Mouse (Mus musculus) gastrocnemius, adult 18-20 months (tissue): ENCODE data around the gene Stxbp6. TPM values are rescaled to one million over a fixed set of nuclear protein-coding genes. Genes with fewer than 3 reads are reported as not detected.
A peak's percentile ranks its signal among the peaks of the same experiment; 100 is the strongest.

Experiments
- DNase-seq: peaks from one replicate; pipeline ENCODE4 v3.0.0; 2021; ENCODE audit warnings: low spot score
- total RNA-seq, 2 experiments: library from RNA; stranded (reverse); gene quantifications; 2 replicates each; pipeline ENCODE4 v1.2.3; 2021

Stxbp6 gene
- total RNA-seq, 2 experiments from 2014 or later, result 4.7 to 5.0 TPM

DNA sequence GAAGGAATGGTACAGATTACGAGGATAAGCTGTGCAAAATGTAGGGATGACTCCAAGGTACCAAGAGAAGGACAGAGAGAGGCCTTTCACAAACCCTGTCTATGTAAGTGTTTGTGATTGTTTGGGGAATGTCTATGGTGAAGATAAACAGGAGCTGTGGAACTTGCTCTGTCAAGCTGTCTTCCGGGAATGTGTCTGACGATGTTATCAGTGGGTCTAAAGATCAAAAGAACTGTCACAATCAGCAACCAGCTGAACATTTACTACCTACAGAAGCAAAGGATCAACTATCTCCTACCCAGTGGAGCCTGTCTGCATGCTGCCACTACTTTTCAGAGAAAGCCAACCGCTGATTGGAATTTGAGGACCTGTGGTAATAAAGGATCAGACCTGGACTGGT is 152.3 kb downstream of the Stxbp6 start:
- DNase-seq, result no peak

DNA sequence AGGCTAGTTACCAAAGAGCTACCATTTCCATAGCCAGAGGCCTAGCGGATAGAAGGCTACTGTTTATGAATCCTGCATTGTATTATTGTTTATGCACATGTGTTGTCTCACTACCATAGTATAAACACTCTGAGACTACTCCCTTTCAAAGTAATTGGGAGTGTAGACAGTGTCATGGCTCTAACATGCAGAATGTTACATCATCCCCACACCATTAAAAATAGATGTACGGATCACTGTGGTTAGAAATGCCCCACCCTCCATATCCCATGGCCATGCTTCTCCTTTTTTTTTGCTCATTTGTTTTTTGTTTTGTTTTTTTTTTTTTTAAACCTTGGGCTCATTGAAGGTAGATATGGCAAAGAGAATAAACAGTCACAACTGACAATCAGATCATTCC is 154.9 kb downstream of the Stxbp6 start:
- no peak for DNase-seq

DNA sequence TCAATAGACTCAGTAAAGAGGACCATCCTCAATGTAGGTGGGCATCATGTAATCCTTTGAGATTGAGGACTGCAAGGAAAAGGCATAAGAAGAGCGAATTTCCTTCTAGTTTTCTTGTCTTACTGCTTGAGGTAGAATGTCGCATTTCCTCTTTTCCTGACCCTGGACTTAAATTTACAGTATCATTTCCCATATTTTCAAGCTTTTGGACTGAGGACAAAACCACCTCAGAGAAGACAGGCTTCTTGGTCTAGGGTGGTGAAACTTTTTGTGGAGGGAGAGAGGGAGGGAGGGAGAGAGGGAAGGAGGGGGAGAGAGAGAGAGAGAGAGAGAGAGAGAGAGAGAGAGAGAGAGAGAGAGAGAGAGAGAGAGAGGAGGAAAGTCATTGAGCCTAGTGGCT is 155.6 kb downstream of the Stxbp6 start:
- DNase-seq, result no peak

DNA sequence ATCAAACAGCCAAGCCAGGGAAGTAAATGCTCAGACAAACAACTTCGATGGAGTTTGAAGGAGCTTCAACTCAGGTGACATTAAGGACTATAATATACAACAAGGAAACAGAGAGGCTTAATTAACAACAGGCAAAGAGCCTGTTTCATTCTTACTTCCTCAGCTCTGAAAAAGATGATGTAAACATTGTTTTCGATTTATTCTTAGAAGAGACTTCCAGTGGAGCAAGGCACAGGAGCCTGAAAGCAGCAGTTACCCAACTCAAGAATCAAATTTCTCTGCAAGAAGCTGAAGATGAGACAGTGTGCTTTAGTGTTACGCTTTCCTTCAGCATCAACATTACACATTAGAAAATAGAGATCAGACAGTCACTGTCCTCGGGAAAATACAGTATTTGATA is 160.7 kb downstream of the Stxbp6 start:
- no peak for DNase-seq

DNA sequence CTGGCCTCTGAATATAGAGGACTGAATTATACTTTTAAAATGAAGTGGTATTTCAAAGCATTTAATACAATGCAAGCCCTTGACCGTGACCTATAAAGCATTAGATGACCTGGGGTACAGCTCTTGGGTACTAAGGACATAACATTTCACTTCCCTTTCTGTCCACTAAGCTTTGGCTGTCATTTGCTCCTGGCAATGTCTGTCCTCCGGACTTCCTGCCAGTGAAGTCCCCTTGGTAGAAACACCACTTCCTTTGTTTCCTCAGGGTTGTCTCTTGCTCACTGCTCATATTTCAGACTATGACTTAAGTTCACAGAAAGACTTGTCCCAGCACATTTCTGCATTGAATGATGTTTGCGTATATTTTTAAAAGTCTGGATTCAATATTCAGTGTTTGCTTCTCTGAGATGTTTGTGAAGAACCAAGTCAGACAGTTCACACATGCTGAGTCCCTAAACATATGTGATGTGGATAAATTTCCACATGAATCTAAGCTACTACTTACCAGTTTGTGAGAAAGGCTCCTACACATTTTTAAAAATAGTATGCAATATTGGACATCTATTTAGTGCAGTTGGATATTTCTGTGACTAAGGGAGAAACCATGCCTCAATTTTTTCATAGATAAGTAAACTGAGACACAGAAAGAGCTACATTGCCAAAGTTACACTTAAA is 166.3 kb downstream of the Stxbp6 start:
- no peak for DNase-seq

DNA sequence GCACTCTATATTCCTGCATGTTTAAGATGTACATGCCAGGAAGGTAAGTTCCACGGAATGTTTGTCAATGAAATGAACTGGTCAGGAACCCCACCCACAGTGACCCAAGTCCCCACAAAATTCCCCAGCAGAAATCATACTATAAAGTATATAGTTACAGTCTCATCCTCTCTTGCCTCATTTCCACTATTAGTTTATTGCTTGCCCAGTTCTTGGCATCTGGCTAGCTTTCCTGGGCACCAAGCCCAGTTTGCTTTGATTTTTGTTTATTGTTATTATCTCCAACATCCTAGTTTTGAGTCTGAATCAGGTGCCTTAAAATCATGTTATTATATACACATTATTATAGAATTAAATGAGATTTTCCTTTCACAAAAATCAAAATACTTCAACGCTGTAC is 168.5 kb downstream of the Stxbp6 start:
- no peak for DNase-seq

DNA sequence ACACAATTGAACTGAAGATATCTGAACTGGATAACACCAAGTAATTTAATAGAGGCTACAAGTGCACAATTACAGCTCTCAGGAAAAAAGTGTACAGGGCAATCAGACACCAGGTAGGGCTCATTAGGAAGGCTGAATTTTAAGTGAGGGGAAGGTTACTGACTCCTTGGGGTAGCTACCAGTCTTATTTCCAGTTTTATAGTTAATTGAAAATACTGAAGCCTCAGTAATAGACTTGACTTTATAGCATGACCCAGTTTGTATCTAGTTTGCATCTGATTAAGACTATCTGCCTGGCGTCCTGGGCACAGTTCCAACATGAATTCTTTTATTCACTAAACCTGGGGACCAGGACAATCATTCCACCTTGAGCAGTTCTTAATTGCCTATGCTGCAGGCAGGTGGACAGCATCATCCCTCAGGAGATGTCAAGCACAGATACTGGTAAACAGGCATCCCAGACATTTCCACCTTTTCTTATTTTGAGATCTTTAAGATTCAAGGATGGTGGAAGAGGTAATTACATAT is 171.2 kb downstream of the Stxbp6 start:
- DNase-seq, result no peak

DNA sequence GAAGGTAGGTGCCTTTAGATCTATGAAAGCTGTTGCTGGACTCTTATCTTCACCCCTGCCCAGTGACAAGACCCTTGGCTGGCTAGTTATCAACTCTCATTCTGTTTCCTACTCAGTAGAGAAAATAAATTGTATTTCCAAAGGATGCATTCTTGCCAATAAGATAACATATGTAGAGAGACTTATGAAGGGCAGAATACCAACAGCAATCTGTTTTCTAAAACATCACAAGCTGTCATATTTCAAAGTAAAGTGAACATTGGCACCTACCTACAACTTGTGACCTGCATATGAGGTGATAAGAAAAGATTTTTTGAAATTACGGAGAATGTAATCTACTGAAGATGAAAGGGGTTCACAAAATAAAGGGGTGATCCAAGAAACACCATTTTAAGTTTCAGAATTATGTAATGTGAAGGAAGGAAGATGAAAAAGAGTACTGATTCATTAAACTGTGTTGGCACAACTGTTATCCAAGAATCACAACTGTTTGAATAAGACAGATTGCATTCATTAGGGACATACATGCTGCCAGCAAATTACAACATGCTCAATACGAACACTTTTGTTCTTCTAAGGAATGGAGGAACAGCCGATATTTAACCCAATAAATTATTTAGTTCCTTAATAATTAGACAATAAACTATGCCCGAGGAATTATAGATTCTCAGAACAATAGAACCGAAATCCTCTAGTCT is 175.2 kb downstream of the Stxbp6 start:
- peak; percentile 3 for DNase-seq

DNA sequence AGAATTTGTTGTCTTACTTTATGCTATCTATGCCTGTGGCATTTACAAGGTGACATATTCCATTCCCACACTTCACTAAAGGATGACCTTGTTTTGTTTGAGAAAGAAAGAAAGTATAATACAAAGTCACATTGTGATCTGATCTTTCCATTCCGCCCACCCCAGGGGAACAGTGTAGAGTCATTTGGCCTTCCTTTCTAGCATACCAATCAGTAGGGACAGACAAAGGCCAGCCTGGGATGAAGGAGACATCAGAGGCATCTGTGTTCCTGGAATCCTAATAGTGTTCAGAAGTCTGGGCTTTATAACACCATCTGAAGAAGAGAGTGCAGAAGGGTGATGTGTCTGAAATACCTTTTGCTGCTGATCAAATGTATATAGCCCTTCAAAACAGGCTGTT is 178.0 kb downstream of the Stxbp6 start:
- DNase-seq, result no peak

DNA sequence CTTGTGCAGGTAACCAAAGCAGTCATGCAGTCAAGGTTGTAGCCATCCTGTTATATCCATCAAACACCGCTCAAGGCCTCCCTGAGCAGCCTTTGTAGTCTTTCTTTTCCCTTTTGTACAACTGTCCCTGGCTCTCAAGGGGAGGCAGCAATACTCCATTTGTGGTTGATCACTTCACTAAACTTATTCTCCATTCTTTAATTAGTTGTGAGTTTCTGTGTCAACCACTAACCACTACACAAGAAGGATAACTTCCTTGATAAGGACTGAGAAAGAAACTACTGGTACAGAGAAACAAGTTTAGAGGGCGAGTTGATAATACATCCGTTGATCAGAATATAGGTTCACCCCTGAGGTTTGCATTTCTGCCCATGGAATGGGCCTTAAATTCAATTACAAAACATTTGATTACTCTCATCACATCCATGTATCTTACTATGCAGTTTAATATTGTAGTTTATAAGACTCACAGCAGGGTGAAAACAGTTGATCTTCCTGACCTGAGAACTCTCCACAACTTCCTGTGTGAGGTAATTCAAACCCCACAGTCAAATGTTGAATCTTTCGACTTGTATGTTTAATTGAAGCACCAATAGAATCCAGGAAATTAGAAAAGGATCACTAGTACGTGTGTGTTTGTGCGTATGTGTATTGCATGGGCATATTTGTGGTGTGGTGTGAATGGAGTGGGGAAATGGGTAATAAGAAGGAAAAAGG is 184.7 kb downstream of the Stxbp6 start:
- no peak for DNase-seq

DNA sequence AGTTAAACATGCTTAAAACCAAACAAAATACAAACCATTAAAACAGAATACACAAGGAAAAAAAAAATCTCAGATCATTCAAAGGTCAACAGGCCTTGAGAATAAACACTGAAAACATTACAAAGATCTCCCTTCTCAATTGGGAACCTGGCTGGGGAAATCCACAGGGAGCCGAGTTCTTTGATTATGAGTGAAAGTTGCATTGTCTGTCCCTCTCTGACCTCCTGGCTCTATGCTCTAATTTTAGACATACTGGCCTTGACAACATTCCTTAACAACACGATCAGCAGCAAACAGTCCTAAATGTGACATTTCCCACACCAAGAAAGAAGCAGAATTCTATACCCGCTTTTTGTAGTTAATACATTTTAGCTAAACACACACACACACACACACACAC is 187.7 kb downstream of the Stxbp6 start:
- no peak for DNase-seq

DNA sequence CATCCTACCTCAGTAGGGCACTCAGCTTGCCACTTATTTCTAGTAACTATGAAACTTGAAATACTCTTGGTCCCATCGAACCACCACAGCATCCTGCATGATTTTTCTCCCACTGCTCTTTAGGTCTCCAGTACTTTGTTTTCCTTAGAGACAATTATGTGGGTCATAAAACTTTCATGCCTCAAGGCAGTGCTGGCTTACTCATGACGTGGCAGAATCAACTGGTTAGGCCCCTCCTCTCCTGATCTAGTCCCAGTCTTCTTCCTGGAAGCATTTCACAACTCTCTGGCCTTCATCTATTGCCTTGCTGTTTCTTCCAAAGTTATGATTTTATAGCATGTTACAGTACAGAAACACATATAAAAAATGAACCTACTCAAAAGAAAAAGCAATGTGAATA is 201.8 kb downstream of the Stxbp6 start:
- no peak for DNase-seq

DNA sequence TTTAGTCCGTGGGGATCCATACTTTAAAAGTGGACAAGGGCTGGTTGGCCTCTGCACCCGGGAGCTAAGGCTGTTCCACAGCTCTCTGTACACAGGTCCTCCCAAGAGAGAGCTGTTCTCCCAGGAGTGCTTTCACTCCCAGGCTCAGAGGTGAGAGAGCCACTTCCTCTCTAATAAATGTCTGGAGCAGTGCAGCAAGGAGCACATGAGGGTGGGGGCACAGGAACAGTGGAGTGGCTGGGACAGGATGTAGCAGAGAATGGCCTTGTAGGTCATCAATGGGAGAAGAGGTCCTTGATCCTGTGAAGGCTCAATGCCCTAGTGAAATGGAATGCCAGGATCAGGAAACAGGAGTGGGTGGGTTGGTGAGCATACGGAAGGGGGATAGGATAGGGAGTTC is 209.1 kb downstream of the Stxbp6 start:
- no peak for DNase-seq

DNA sequence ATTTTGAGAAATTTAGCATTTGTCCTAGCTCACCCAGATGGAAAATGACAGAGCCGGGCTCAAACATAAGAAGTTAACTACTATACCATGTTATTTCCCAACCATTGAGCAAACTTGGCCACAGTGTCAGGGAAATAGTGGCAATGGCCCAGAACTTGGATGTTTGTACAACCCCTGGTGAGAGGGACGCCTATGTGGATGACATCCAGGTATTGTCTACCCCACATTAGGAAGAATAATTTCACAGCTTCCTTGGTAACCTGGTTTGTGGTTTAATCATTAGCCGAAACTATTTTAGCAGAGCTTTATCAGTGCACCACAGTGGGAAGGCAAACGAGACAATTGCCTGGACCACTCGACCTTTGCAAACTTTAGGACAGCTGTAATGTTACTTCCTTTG is 215.1 kb downstream of the Stxbp6 start:
- peak; percentile 31 for DNase-seq

DNA sequence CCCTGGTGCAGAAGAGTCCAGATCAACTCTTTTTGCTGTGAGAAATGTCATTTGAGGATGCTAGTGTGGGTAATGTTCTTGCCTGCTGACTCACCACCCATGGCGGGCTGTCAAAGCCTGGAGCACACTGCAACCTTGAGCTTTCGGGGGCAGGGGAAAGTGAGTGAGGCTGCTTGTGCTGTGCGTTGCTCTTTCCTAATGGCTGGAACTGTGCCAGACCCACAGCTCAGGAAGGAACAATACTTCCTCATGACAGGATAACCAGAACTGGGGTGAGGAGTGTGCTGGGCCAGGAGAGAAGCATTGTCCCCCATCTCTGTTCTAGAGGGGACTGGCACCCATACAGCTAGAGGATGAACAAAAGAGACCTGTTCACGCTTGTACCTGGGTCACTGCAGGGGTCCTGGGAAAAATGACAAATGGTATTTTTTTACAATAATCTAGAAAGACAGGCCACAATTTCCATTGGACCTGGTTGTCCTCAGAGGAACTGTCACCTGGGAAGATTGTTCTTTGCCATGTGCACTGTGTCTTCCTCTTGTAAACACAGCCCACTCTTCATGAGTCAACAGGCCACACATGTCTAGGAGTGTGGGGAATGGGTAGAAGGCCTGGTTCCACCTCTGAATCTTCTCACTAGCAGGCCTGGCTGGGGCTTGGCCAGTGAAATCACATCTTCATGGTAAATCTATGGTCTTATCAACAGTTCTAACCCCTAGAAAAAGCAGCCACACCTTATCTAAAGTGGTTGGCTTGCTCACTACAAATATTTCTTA is 216.2 kb downstream of the Stxbp6 start:
- peak; percentile 52 for DNase-seq

DNA sequence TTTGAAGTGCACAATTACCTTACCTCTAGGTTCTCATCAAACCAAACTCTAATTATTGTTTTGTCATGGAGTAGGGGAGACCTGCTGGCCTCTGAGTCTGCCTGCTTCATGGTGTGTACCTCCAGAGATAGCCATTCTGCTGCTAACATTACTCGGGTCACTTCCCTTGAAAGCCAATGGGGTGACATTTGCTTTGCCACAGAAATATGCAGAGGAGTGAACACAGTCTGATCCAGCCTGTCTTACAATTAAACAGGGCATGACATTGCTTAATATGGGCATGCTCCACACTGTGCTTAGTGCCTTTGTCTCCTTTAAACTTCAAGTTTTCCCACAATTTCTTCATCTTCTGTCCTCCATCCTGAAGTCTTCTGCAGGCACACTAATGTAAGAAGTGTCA is 222.5 kb downstream of the Stxbp6 start:
- no peak for DNase-seq

DNA sequence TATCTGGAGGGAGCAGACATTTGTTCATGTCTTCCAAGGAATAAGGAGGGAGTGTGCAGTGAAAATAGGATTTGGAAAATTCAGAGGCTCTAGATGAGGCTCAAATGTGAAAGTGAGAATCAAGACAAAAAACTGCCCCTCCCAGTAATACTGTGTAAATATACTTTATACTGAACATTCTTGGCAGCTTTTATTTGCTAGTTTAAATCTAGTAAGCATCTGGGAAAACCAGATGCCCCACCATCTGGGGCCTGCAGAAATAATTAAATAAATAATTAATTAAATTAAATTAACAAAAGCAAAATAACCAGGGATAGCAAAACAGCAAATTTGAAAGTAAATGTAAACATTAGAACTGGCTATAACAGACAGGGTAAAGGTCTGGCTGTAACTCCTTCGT is 224.0 kb downstream of the Stxbp6 start:
- DNase-seq, result no peak

DNA sequence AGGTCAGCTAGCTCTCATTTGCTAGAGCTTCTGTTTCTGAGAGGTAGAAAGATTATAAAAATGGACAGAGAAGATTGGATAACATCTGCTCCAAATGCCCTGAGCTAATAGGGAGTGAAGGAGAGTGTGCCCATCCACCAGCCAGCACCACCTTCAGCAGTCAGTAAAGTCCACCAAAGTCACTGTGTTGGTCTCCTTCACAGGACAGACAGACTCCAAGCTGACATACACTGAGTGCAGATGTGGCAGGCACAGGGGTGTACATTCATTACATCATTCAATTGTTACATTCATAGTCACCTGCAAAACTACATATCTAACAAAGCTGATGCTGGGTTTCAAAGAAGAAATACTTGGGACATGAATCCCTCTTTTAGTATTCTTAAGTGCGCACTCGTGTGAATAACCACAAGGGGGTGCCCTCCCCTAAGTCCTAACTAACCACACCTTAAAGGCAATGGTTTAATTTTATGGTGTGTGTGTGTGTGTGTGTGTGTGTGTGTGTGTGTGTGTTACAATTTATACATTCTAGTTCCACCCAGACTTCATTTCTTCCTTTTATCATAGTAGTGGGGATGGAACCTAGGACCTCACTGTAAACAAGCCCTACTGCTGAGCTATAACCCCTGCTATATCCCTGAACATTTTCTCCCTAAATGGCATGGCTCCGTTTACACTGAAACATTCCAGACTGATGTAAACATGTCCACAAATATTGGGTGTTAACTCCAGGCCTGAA is 225.9 kb downstream of the Stxbp6 start:
- DNase-seq, result peak; percentile 17

DNA sequence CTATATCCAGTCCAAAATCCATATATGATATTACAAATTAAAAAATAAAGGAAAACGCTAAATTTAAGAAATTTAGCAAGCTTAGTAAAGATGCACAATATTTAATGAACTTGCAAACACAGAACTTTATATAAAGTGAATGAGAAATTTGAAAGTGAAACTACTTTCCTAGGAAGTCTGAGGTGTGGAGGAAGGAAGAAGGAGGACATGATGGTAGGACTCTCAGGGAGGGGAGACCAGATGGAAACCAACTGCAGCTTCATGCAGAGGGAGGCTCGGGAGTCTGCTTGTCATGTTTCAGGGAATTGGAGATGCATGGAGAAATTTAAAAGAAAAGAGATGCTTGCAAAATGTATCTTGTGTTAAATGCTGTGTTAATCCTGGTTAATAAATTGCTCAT is 233.9 kb downstream of the Stxbp6 start:
- DNase-seq, result no peak

DNA sequence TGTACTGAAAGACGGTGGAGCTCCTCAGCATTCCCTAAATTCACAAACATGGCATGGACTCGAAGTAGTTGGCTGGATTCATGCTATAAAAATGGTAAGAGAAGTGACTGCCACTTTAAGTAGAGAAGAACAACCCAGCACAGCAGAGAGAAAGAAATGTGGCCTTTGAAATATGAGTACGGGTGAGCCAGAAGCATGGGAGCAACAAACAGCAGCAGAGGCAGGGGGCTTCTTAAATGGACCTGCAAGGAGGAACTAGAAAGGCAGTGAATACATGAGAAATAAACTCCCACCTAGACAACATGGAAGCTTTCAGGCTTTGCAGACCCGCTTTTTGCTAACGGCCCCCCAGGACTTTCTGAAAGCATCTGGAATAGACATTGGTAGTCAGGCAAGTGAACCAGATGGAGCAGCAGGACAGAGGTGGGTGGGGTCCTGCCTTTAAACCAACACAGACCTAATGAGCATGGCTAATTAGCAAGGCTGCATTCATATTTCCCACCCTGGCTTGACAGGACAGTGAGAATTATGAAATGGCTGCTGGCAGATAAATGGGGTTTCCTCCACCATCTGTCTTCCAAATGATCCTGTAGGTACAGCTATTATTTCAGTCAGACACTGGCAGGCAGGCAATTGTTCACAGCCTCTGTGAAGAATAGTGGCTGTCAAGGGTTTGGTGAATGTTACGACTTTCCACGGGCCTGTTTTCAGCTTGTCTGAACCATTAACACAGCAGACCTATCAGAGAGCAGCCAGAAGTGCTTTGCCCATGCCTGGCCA is 234.7 kb downstream of the Stxbp6 start:
- DNase-seq, result no peak
